Mouse (Mus musculus) frontal cortex, postnatal 36 days (tissue): ENCODE results near the gene Camta1.
A peak's percentile ranks its signal among the peaks of the same experiment; 100 is the strongest.

Experiments
- DNase-seq, 2 experiments: peaks; one replicate each; pipeline ENCODE4 v3.0.0; 2022; ENCODE audit warnings: low spot score in 2 of 2

The Camta1 gene

DNA sequence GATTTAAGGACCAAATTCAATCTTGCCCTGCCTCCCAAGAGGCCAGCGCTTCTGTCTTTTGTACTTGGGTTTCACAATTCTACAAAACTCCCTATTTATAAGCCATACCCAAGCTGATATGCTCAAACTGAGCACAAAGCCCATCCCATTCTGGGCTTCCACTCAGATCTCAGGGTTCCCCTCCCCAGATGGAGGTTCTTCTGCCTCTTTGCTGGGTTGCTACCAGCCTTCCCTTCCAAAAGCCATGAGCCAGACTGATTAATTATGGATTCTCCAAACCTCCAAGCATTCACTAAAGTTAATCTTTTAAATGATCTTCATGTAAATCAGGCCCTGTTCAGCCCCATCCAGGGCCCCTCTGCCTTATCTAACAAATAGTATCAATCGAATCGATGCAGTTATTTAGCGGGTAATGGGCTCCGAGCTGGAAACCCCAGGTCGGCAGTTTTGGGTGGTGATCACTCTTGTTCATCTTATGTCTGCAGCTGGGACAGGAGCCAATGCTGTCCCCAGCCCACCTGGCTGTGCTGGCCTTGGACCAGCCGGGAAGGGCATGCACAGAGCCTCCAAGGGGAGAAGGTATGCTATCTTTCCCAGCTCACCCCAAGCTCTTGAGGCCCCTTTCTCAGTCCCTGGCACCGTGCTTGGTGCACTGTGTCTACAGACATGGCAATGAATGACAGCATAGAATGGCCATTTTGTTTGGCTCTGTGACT lies 534.5 kb downstream of the Camta1 start:
- no peak for DNase-seq

DNA sequence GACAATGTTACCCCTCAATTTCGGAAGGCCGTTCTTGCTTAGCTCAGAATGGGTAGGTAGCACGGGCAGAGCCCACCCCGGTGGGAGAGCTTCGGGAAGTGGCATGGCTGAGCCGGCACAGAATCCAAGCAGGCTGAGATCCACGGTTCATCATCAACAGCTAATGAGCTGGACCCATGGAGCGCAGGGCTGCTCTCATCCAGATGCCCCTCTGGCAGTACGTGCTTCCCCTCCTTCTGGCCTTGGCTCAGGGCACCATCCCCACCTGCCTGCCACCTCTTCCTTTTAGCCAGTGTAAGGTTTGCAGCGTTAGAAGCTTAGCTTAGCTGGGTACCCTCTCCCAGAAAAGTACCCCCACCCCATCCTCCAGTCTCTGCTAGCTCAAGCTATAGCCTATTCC lies 545.2 kb downstream of the Camta1 start:
- no peak for DNase-seq

DNA sequence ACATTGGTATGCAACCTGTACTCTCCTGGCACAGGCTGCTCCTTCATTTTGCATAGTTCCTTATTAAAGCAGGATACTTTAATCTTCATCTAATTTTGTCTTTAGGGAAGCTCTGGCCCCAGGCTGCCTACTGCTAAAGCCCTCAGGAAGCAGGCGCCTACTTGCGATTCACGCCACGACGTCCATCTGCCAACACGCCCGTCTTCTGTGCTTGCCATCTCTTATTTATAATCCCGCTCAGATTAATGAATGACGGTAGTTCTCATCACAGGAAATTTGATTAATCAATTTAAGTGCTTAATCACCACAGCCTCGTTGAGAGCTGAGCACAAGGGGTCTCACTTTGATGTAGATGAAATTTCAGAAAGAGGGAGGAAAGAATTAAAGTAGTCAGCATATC lies 546.0 kb downstream of the Camta1 start:
- DNase-seq = no peak

DNA sequence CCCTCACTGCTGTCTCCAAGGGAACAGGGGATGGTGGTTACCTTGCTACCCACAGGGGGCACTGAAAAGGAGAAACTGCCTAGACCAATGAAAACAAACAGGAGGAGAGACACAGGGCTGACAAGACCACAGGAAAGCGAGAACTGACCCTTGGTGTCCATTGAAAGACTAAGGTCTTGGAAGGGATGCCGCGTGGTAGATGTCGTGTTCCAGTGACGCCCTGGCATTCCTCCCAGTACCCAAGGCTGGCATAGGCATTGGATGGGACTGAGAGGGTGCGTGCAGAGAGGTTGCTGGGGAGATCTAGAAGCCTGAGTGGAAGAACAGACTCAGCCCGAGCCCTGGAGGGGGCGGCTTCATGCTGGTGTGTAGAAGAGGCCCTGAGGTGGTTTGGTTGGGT lies 550.9 kb downstream of the Camta1 start:
- DNase-seq = no peak

DNA sequence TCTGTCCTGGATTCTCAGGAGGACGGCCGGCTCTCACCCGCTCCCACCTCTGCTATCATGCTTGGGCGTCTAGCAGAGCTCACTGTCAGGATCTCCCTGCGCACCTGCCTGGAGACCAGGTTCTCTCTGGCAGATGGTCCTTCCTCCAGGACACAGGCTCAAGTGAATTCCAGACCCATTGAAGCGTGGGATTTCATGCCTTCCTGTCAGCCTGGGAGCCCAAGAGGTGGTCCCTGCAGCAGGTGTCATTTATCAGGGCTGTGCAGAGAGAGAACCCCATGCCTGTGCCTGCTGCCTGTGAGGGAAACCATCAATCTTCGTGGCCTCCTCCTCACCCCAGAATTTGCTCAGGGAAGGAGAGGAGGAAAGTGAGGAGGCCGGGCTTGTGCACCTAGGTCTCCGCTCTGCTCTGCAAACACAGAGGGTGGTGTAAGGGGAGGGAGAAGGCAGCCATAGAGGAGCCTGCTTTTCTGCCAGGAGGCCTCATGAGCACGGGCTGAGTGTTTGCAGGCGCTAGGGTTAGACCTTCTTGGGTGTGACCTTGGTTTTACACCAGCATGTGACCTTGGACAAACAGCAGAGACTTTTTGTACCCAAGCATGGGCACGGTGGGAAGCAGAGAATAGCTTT lies 551.5 kb downstream of the Camta1 start:
- DNase-seq = no peak

DNA sequence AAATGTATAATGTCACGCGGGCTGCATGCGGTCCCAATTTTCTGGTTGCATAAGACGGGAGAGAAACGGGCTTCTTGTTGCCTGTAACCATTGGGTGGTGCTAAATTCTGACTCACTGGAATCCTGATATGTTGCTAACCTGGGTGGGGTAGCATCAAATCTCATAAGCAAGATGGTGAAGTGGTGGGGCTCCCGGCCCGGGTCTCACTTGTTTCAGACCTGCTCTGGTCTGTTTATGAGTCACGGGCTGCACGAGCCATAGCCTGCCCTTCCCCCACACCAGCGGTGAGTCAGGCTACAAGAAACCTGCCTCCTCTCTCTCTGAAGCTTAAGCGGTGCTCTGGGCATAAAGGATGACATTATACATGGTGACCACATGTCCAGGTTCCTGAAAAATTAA lies 554.8 kb downstream of the Camta1 start:
- DNase-seq = peak; percentile 39 to 42

DNA sequence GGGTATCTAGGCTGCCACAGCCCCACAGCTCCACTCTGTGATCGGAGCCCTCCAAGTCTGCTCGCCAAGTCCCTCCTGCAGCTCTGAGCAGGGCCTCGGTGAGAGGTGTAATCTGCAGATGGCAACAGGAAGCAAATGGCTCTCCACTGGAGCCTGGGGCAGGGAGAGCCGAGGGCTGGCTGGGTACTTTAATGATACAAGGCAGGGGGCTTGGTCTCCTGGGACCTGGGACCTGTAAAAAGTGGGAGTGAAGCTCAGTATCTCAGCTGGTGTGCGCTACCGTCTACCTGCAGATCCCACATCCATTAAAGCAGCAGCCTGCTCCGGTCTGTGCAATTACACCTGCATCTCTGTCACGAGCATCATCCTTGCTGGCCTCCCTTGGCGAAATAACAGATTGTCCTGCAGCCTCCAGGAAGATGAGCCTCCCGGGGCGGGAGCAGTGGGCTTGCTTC lies 555.3 kb downstream of the Camta1 start:
- DNase-seq = no peak

DNA sequence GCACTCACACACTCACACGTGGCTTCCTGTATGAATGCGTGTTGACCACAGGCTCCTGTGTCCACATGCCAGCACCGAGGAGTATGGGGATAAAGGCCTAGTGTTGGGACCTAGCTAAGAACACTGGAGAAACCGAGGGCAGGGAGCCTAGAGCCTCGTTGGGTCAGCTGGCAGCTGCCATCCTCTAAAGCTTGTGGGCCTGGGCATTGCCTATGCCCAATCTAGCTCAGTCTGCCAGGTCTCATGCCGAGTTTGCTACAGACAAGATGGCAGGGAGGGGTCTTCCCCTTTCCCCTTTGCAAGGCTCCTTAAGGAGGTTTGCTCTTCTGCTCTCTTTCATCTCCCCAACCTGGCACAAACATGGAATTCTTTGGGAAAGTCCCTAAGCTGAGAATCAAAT lies 555.9 kb downstream of the Camta1 start:
- DNase-seq = no peak

DNA sequence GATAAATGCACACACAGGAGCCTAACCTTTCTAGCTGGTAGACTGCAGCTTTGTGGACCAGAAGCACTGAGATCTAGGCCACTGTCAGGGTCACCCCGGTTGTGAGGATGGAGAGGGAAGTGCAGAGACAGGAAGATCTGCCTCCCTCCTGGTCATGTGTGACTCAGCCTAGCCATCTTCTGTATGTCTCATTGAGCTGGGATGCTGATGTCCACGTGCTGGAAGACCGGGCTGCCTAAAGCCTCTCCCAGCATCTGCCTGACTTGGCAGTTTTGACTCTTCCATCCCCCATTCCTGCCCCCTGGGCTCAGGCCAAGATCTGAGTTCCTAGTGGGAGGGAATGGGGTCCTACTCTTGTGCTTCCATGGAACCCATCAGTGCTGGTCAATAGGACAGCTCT lies 557.7 kb downstream of the Camta1 start:
- DNase-seq = no peak

DNA sequence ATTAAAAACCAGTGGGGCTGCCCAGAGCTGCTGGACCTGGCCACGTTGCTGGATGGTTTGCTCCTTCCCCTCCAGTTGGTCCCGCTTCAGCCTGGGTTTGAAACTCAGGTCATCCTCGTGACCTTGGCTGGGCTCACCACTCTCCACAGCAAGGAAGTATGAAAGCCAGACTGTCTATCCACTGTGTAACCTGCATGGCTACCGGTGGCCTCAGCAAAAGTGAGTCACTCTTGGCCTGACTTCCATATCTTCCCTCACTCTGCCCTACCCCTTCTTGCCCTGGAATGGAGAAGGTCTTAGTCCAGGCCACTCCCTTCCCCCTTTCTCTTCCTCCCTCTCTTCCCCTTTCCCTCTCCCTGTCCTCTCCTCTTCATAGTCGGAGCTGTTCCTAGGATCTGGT lies 558.2 kb downstream of the Camta1 start:
- no peak for DNase-seq

DNA sequence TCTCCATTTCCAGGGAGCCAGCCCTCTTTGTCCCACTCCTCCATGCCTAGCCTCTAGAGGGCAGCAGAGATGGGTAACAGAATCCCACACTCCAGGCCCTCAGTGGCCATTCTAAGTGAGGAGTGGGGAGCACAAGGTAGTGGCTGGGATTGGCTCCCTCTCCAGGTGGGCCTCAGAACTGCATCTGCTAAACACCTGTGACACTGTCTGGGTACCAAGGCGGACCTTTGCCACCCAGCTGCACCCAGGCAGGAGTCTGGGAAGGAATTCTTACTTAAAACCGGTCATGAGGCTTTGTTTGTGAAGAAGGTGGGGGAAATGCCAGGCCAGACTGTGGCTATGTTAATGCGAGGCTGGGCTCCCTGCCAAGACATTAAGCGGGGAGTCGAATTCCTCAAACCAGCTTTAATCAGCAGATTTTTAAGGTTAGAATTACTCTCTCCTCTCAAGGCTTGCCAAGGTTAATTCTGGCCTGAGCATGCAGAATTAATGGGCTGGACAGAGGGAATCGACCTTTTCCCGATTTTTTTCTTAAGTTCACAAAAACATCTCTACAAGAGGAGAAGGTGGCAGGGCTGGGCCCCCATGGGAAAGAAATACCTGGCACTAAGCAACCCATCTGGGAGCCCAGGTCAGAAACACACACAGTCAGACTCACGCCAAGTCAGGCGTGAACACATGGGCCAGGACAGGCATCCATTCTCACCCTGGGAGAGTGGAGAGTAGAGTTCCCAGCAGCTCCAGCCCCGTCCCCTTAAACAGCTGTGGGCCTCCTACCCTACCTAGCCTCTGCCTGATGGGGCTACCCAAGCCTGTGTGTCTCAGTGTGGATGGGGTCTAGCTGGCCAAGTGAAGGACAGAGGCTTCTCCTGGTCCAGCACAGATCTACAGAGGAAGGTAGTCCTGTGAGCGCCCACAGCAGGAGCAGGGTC lies 559.2 kb downstream of the Camta1 start:
- DNase-seq = peak in 1 of 2 experiments; percentile 25

DNA sequence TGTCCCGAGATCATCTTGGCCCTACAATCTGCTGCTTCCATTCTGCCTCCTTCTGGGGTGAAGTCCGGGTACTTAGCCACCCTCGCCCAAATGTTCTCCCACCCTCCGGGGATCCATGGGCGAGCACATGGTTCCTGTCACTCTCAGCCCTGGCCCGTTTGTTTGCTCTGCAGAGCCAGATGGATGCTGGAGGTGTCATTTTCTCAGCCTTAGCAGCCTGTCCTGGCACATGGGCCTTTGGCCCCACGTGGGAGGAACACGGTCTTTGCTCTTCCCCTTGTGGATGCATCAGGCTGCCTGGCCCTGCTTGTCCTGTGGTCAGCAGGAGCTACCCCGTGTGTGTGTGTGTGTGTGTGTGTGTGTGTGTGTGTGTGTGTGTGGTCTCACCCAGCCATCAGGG lies 560.3 kb downstream of the Camta1 start:
- no peak for DNase-seq

DNA sequence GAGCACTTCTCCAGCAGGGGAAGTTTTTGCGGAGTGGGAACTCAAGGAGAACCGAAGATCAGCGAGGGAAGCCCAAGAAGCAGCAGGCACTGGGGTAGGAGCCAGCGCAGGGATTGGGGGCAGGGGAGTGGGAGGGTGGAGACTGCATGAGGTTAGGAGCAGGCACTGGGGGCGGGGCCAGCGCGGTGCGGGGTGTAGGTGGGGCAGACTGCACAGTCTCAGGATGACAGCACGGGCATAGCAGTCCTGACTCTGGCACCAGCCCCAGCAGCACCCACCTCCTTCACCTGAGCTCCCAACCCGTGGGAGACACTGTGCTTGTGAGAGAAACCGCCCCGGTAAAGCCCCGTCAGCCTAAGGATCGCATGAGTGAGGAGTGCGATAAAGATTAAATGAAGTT lies 561.0 kb downstream of the Camta1 start:
- no peak for DNase-seq

DNA sequence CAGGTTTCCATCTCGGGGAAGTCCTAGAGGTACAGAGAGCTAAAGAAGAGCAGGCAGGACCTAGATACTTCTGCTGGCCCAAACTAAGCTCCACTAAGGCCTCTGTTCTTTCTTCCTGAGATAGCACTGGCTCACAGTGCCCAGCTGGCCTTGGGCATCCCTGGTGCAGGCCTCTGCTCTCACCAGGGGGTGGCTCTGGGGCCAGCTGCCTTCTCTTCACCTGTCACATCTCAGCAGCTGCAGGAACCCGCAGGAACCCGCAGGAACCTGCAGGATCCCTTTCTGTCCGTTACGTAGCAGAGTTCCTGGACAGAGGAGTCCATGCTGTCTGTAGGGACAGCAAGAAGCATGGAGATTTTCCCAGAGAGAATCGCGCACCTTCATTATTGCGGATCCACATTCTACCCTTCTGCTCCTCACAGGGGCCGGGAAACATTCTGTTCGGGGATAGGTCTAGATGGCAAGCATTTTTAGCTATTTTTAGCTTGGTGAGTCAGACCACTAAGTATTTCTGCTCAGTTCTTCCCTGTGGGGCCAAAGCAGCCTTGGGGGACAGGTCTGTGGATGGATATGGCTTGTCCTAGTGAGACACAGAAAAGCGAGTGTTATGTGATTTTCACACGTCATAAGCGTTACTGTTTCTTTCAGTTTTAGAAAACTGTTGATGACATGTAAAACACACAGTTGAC lies 566.0 kb downstream of the Camta1 start:
- no peak for DNase-seq

DNA sequence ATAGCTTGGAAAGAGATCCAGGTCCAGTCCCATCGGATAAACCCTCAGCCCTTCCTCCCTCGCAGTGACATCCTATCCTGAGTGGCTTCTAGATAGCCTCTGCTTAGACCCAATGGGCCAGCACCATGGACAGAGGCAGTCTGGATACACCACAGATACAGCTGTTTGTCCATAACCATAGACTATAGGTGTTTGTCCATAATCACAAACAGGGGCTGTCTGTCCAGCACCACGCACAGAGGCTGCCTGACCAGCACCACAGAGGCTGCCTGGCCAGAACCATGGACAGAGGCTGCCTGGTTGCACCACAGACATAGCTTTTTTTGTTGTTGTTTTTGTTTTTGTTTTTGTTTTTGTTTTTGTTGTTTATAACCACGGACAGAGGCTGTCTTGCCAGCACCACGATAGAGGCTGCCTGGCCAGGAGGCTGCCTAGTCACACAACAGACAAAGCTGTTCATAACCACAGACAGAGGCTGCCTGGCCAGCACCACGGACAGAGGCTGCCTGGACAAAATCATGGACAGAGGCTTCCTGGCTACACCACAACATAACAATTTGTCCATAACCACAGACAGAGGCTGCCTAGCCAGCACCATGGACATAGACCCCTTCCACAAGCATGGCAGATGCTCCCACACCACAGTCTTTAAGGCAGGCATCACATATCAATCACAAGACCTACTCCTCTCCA lies 572.6 kb downstream of the Camta1 start:
- DNase-seq = no peak

DNA sequence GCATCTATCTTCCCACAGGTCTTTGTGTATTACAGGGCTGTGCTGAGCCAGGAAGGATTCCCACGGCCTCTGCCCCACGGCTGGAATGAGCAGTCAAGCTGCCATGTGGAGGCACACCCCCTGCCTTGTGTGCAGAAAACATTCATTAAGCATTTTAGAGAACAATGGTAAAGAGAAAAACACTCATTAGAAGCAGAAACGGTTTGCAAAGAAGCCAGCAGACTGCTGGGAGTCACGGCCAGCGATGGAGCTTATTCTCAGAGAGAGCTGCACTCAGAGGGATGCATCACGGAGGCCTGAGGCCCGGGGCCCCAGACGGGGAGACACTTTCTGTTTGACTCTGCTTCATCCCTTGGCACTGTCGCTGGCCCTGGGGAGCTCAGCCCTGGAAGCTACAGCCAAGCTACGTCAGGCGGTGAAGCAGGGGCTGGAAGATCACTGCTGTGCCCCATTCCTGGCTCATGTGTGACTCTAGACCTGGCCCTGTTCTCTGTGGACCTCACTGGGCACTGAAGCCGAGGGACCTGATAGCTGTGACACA lies 575.7 kb downstream of the Camta1 start:
- DNase-seq = no peak

DNA sequence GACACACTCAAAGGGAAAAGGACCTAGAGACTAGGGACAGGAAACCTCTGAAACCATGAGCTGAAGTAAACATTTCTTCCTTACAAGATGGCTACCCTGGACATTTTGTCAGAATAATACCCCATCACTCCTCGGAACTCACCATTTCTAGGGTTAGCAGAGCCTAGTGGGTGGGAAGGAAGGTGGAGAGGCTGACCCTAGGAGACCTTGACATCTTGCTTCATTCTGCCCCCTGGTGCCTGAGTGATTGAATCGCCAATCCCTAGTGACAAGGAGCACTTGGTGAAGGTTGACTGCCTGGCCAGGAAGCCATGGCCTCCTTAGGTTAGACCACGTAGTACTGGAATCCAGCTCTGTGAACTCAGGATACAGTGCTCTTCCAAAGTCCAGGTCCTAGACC lies 576.2 kb downstream of the Camta1 start:
- DNase-seq = no peak

DNA sequence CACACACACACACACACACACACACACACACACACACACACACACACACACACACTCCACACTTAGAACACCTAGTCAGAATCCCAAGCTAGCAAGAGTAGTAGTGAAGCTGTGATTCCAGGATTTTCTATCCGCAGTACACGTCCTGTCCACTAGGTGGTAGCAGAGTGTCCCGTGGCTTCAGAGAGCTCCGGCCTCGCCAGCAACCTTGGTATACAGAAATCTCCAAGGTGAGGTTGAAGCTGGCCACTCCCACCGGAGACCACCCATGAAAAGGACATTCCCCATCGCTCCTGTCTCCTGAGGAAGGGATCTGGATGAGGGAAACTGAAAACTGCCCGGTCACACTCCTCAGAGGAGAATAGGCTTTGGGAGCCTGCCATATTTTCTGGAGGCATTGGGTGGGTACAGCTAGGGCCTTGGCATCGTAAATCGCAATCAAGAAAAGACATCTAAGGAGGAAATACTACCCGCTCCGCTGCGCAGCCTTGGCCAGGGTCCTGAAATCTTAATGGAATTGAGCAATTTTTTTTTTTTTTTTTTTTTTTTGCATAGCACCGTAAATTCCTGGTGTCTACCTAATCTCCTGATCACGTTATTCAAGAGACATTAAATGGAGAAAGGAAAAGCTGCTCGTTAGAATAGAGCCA lies 578.5 kb downstream of the Camta1 start:
- DNase-seq = peak; percentile 78 to 88

DNA sequence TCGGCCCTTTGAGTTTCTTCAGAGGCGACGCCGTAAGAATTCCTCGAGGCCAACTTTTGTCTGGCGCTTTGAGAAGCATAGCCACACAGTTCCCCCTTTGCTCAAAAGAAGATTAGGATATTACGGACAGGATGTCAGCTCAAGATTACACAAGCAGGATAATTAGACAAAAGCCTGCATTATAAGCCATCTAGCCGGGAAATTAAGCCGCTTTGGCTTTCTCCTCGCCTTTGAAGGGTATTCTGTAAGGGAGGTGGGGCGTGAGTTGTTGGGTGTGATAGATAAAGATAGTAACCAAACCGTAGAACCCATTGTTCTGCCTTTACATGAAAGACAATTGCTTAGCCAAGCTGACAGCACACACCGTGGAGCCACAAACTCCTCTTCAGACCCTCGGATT lies 579.6 kb downstream of the Camta1 start:
- DNase-seq = no peak

DNA sequence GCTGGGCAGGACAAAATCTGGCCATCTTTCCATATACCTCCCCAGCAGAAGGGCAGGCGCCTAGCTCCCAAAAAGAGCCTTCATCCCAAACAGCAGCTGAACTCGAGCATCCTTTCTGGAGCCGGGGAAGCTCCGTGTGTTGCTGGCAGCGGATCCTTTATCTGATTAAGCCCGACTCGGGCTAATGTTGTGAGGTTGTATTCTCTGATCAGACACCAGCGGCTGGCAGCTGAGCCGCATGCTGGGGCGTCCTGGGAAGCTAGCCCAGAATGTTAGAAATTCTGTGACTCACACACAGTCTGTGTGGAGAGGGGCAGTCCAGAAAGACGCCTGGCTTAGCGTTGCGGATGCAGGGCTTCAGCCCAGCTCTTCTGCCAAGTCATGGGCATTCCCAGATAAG lies 586.4 kb downstream of the Camta1 start:
- peak; percentile 84 to 89 for DNase-seq
